Mouse (Mus musculus) layer of hippocampus, adult 2 months (tissue): ENCODE results near the gene AC153137.1. TPM values are rescaled to one million over a fixed set of nuclear protein-coding genes. Genes with fewer than 3 reads are reported as not detected.
"Not testable (repeated sequence)": the region's sequence is repeated elsewhere in the genome, so short reads cannot be mapped to it uniquely, and the experiment has no call there.

Source experiments
- DNase-seq, 2 experiments: peaks; one replicate each; pipeline ENCODE4 v3.0.0; 2022; ENCODE audit warnings: low spot score in 2 of 2
- H3K27ac ChIP-seq: fragments of 200-600 bp; 2 replicates; pipeline ENCODE4 v1.8.1; 2022
- H3K4me3 ChIP-seq: fragments of 200-600 bp; 2 replicates; pipeline ENCODE4 v1.8.1; 2022; ENCODE audit warnings: mild to moderate bottlenecking
- CTCF ChIP-seq: fragments of 200-600 bp; conservative IDR thresholded peaks from 2 replicates; pipeline ENCODE4 v1.8.1; 2022; ENCODE audit warnings: antibody characterized with exemption, mild to moderate bottlenecking, moderate library complexity
- long read RNA-seq, 2 experiments: library from polyadenylated mRNA; stranded (forward); transcript quantifications; one replicate each; pipeline ENCODE4 v2.0.0; 2021; ENCODE audit warnings: borderline mapping rate in 2 of 2
- total RNA-seq, 2 experiments: library from RNA; stranded (reverse); gene quantifications; 2 replicates each; pipeline ENCODE4 v1.2.3; 2021

AC153137.1 gene
- not detected for total RNA-seq
- long read RNA-seq, experiment 1 = 0 reads
- long read RNA-seq, experiment 2 = 0 reads

DNA sequence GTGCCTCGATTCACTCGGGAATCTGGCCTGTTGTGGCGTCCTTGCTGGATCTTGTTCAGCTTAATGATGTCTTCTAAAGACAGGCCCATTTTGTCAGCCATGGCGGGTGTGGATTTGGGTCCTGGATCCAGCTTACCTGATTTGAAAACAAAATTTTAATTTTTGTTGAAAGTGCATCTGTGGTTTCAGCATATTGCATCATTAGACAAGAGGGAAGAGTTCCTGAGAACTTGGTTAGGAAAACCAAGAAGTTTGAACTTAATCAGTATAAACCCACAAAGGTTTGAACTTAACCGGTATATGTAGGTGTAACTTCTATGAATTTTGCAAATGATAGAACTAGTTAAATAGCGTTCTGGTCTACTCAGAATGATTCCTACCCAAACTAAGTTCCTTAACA, at the start of gene AC153137.1:
Gene AC153137.1 (minus strand): TSS at position 101 of the 400 bp plus-strand sequence.
- H3K4me3 ChIP-seq, DNase-seq, H3K27ac ChIP-seq: not testable (repeated sequence)

DNA sequence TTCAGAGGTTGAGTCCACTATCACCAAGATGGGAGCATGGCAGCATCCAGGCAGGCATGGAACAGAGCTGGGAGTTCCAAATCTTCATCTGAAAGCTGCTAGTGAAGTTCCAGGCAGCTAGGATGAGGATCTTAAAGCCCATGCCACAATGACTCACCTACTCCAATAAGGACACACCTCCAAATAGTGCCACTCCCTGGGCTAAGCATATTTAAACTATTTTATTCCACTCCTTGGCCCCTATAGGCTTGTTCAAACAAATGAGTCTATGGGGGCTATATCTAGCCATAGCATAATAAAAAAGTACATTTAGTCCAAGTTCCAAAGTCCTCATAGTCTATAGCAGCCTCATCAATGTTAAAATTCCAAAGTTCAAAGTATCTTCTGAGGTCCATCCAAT, 45.4 kb upstream of the AC153137.1 start:
- DNase-seq = no peak
- Histone ChIP-seq H3K27ac (no peak overlapping the region), H3K4me3 (no peak overlapping the region)
- no peak for TF ChIP-seq CTCF

- TF ChIP-seq CTCF = no peak
- H3K4me3 ChIP-seq = no peak overlapping the region
- DNase-seq = no peak
- no peak overlapping the region for H3K27ac ChIP-seq
Measured at GRCm38 (mm10) chr1:31019283-31019682, 41.5 kb upstream of the AC153137.1 start.

DNA sequence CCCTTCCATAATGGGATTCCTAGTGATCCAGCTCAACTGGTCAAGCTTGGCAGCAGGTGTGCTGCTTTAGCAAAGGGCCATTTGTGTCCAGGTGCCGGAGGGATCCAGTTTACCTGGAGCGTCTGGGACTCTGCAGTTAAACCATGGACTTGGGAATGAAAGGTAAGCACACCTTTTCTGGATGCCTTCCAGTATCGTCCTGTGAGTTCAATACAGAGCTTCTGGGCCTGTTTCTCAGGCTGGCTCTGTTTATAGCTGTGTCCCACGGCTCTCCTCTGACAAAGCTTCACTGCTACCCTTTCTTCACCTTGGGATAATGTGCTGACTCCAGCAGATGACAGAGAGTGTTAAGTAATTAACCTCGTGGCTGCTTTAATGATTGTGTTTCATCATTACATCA, 39.6 kb upstream of the AC153137.1 start:
- Histone ChIP-seq H3K27ac (no peak overlapping the region), H3K4me3 (no peak overlapping the region)
- TF ChIP-seq CTCF = no peak
- DNase-seq = no peak

DNA sequence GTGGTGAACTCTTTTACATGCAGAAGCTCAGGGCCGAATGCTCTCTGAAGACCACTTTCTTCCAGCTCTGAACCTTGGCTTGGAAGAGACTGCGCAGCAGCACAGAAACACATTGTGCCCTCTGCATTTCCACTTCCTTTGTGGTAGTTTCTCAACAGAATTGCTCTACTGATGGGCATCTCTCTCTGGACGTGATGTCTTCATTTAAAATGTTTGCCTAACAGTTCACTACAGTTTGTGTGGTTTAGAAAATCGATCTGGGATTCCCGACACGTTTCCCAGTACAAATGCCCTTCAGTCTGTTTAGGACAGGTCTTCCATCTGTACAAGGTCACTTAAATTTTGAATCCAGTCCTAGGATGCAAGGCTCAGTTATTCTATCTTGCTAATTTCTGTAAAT, 38.3 kb upstream of the AC153137.1 start:
- Histone ChIP-seq H3K4me3 (no peak overlapping the region), H3K27ac (no peak overlapping the region)

DNA sequence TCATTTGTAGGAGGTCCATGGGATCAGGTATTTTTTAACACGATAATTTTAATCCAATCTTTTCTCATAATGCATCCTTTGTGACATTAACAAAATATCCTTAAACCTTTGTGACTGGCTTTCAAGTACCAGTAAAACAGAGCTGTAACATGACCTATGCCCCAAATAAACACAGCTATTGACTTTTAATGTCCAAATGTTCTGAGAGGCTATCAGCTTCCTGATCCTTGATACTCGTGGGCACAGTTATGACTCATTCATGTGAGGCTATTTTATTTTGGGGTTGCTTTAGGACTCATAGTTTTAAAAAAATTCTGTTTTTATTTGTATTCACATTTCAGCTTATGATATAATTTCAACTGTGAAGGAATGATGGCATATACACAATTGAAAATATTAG, 37.5 kb upstream of the AC153137.1 start:
- no peak overlapping the region for H3K27ac ChIP-seq
- no peak overlapping the region for H3K4me3 ChIP-seq
- no peak for TF ChIP-seq CTCF
- no peak for DNase-seq

More for the DNA sequence above, 38.3 kb upstream of the AC153137.1 start:
- TF ChIP-seq CTCF = no peak
- DNase-seq = no peak

DNA sequence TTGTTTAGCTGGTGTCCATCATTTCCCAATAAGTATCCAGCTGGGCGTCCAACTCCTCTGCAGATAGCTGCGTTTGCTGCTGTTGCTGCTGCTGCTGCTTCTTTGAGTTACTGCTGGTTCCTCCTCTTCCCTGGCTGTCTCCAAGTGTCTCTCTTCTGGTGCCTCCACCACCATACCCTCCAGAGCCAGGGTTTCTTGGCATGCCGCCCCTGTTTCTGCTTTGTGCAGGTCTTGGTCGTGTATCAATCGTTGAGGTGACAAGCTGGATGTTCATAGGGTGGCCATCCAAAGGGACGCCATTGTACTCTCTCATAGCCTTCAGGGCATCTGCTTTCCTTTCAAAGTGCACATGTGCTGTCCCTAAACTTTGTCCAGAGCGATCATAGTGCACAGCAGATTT, 529 bp downstream of the AC153137.1 start:
- not testable (repeated sequence) for DNase-seq, H3K27ac ChIP-seq, H3K4me3 ChIP-seq

GRCm38 (mm10) chr1:30951795-30952194, 26.0 kb downstream of the AC153137.1 start:
- Histone ChIP-seq H3K27ac (no peak overlapping the region), H3K4me3 (no peak overlapping the region)
- DNase-seq = no peak
- no peak for TF ChIP-seq CTCF

DNA sequence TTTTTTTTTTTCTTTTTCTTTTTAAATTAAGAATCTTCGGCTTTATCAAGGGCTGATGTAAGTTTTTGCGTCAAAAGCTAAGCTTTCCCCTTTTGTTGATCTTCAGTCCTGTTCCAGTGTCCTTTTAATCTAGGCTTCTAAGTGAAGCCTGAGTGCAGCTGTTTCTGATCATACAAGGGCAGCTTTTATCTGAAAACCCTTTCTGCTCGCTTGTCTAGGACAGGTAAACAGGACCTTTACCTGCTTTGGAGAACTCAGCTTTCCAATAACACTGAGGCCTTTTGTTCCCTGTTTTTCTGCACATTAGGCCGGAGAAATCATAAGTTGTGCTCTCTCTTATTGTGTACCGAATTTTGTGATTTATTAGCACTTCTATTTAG, 27.3 kb downstream of the AC153137.1 start:
- DNase-seq = no peak
- TF ChIP-seq CTCF = no peak
- H3K4me3 ChIP-seq = peak overlapping the region; percentile 67
- peak overlapping the region; percentile 99 for H3K27ac ChIP-seq

GRCm38 (mm10) chr1:30949710-30950455, 27.9 kb downstream of the AC153137.1 start:
- H3K4me3 ChIP-seq = peak overlapping the region; percentile 67
- peak; percentile 95 to 97 for DNase-seq
- TF ChIP-seq CTCF = peak; percentile 42; the same call in 1 of the 2 replicates
- H3K27ac ChIP-seq = peak overlapping the region; percentile 99

DNA sequence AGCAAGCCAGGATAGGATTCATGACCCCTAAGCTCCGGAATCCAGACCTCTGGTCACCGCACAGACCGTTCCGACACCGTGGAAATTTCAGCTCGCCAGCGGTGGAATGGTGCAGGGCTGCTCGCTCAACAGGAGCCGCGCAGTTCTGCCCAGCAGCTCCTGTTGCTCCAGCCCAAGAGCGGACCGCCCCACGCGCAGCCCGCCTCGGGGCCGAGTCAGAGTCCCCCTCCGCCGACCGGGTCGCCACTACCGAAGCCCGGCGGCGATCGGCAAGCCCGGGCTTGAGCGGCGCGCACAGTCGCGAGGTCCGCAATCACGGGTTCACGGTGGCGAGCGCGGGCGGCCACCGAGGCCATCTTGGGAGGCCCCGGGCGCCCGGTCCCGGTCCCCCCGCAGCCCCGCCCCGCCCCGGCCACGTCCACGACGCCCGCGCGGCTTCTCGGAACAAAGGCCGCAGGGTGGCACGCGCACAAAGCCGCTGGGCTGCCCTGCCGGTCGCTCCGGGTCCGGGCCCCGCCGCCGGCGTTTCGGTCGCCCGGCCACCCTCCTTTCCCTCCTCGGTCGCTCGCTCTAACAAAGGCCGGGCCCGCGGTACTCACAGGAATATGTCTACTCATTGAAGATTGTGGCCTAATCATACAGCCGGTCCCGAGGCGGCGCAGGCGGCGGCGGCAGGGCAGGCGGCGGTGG, 28.7 kb downstream of the AC153137.1 start:
- peak overlapping the region; percentile 99 for H3K27ac ChIP-seq
- TF ChIP-seq CTCF = no peak

GRCm38 (mm10) chr1:30948361-30948949, 29.3 kb downstream of the AC153137.1 start:
- peak; percentile 74 for TF ChIP-seq CTCF
- peak in 1 of 2 experiments; percentile 31 for DNase-seq
- Histone ChIP-seq H3K4me3 (peak overlapping the region; percentile 67), H3K27ac (peak overlapping the region; percentile 99)

More for the DNA sequence above, 28.7 kb downstream of the AC153137.1 start:
- DNase-seq = peak; percentile 19 to 43
- peak overlapping the region; percentile 67 for H3K4me3 ChIP-seq

- no peak for TF ChIP-seq CTCF
- Histone ChIP-seq H3K4me3 (no peak overlapping the region), H3K27ac (no peak overlapping the region)
- no peak for DNase-seq
Measured at GRCm38 (mm10) chr1:30945136-30945535, 32.6 kb downstream of the AC153137.1 start.

DNA sequence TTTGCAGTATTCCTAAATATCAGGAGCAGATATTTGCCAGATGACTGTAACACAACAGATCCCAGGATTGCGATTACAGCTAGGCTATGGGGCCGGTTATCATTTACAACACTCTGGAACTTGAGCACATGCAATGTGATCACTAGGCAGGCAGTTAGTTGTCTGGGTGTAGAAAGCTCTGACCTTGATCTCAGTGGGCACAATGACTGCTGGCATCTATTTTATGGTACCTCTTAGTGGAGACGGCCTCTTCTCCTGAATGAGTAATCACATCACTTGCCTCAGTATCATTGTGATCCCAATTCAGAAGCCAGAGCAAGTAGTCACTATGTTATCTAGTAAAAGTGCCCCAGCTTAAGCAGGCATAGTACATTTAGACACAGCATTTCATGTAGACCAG, 37.2 kb downstream of the AC153137.1 start:
- no peak for DNase-seq
- no peak overlapping the region for H3K27ac ChIP-seq
- TF ChIP-seq CTCF = no peak

More for the DNA sequence above, 37.2 kb downstream of the AC153137.1 start:
- H3K4me3 ChIP-seq = no peak overlapping the region
